In genomic region chr17:88542771-88543416, GRCm38 (mm10) we compare ENCODE assay signal across 8 mouse cellular contexts. TPM values are rescaled to one million over a fixed set of nuclear protein-coding genes. Genes with fewer than 3 reads are reported as not detected.
A peak's percentile ranks its signal among the peaks of the same experiment; 100 is the strongest.
DNase-seq lines count a peak whose midpoint lies in the region.

No protein-coding gene starts in this region.

- H3K36me3 ChIP-seq in macrophage (ENCODE audit: inconsistent target), result peaks cover 17% of the 10 kb centered on the region

- no peak overlapping the region for H3K4me3 ChIP-seq in macrophage (ENCODE audit: inconsistent target)

- H3K79me2 ChIP-seq in macrophage (ENCODE audit: inconsistent target), result peaks cover 97% of the 10 kb centered on the region

- 86% methylated on average over 15 of the region's 15 CpGs for WGBS in macrophage (ENCODE audit: missing documents)

- H3K27ac ChIP-seq in macrophage, result 0 out of 2 replicates have a peak overlapping the region, but pooled peaks have one; percentile 13

- DNase-seq in adrenal gland, adult 2 months, result peak; percentile 80
- no peak for DNase-seq in adrenal gland, postnatal 4 days (ENCODE audit: low spot score in 2 of 2)
- DNase-seq in cerebellum, adult 9-11 months, result peak; percentile 44
- DNase-seq in kidney, adult 11 months, result peak; percentile 74
- DNase-seq in left cerebral cortex, adult 18-20 months (ENCODE audit: low spot score in 2 of 2), result no peak
- no peak for DNase-seq in urinary bladder, postnatal 4 days (ENCODE audit: low spot score in 2 of 2)
- no peak for DNase-seq in spleen, postnatal 10 days (ENCODE audit: low spot score in 2 of 2)

RNA-seq across cellular contexts. Expression of gene Ppp1r21, which starts 13.0 kb away (rescaled TPM):
- 10 to 100 TPM; 42.1 to 46.9 TPM for total RNA-seq in adrenal gland, adult 2 months (2021)
- 11.7 and 11.9 TPM in 2 replicates for polyA plus RNA-seq in adrenal gland, adult 2 months (2012; rRNA removed)
- 10 to 100 TPM; 43.9 to 49.9 TPM for total RNA-seq in adrenal gland, postnatal 4 days (2021)
- 100 to 1,000 TPM in 18 of 26 experiments, 10 to 100 TPM in 8; 19.9 to 270 (median 171) TPM for total RNA-seq in macrophage (2018; cell fraction: chromatin; rRNA removed)
- 10 to 100 TPM; 21.4 to 66.4 (median 59.8) TPM for total RNA-seq in macrophage (2018; cell fraction: cytosol; rRNA removed)
- total RNA-seq in macrophage (2018; cell fraction: nucleus; rRNA removed), result 100 to 1,000 TPM in 12 of 26 experiments, 10 to 100 TPM in 14; 28.5 to 157 (median 92.8) TPM
- 49.7 to 60.1 TPM (median 60.1 TPM) in 3 replicates for polyA plus RNA-seq in macrophage (2018)
- total RNA-seq in left cerebral cortex, adult 18-20 months (2021), result 10 to 100 TPM; 76.6 to 80.7 TPM

RNA-seq across cellular contexts. Expression of gene Ston1, which starts 54.6 kb away (rescaled TPM):
- 10 to 100 TPM; 39.0 to 46.7 TPM for total RNA-seq in adrenal gland, adult 2 months (2021)
- polyA plus RNA-seq in adrenal gland, adult 2 months (2012; rRNA removed), result 7.8 and 13.6 TPM in 2 replicates
- total RNA-seq in adrenal gland, postnatal 4 days (2021), result 10 to 100 TPM; 41.9 to 44.3 TPM
- 1 to 10 TPM in 3 of 26 experiments, under 1 TPM in 6, not detected in 17; 0.29 to 5.3 (median 0.71) TPM for total RNA-seq in macrophage (2018; cell fraction: chromatin; rRNA removed)
- total RNA-seq in macrophage (2018; cell fraction: cytosol; rRNA removed), result under 1 TPM in 21 of 26 experiments, not detected in 5; 0.04 to 0.63 (median 0.27) TPM
- total RNA-seq in macrophage (2018; cell fraction: nucleus; rRNA removed), result 1 to 10 TPM in 2 of 26 experiments, under 1 TPM in 11, not detected in 13; 0.20 to 1.5 (median 0.42) TPM
- 0.07 to 0.44 TPM (median 0.21 TPM) in 3 replicates for polyA plus RNA-seq in macrophage (2018)
- total RNA-seq in left cerebral cortex, adult 18-20 months (2021), result 1 to 10 TPM; 5.6 to 6.2 TPM

Comparison
In these comparisons a context has a peak if more than half of its experiments do, and no peak if none do; other contexts are left out.
1. DNase-seq: peak in adrenal gland, adult 2 months (single experiment), cerebellum, adult 9-11 months (single experiment) and kidney, adult 11 months (single experiment); none in adrenal gland, postnatal 4 days (0 of 2), left cerebral cortex, adult 18-20 months (0 of 2), urinary bladder, postnatal 4 days (0 of 2) and spleen, postnatal 10 days (0 of 2).
2. RNA of gene Ston1, which starts 54.6 kb away (total RNA-seq): 39.0 to 46.7 TPM in adrenal gland, adult 2 months and 41.9 to 44.3 TPM in adrenal gland, postnatal 4 days; 5.6 to 6.2 TPM in left cerebral cortex, adult 18-20 months; every median in the first group is over 4 times any median in the second.